Mouse (Mus musculus): ENCODE data around the gene Cd207. TPM values are rescaled to one million over a fixed set of nuclear protein-coding genes. Genes with fewer than 3 reads are reported as not detected.
"Not testable (repeated sequence)": the region's sequence is repeated elsewhere in the genome, so short reads cannot be mapped to it uniquely, and the experiment has no call there.

Cd207 gene
- polyA plus RNA-seq, 1 experiment from 2014 or later, result 0.11 TPM

GRCm38 (mm10) chr6:83692962-83693361 lies 15.3 kb upstream of the Cd207 start:
- no peak for ATAC-seq
- 3% methylated on average over 12 of the region's 12 CpGs for WGBS (ENCODE audit: insufficient replicate concordance)

GRCm38 (mm10) chr6:83690936-83691335 lies 13.3 kb upstream of the Cd207 start:
- no peaks in the 10 kb centered on the region for H3K9me3 ChIP-seq (replicated peaks)
- no peaks in the 10 kb centered on the region for H3K36me3 ChIP-seq
- no peaks in the 10 kb centered on the region for H3K4me1 ChIP-seq
- 38% methylated on average over 2 of the region's 2 CpGs for WGBS (ENCODE audit: insufficient replicate concordance)
- no peak for ATAC-seq
- no peak overlapping the region for H3K9ac ChIP-seq
- no peak overlapping the region for H3K27ac ChIP-seq
- no peak overlapping the region for H3K4me3 ChIP-seq
- H3K4me2 ChIP-seq, result no peak overlapping the region
- H3K27me3 ChIP-seq (replicated peaks), result peaks cover 90% of the 10 kb centered on the region

More at GRCm38 (mm10) chr6:83692962-83693361, 15.3 kb upstream of the Cd207 start:
- Histone ChIP-seq H3K27me3 (replicated peaks) (peaks cover 93% of the 10 kb centered on the region), H3K27ac (no peak overlapping the region), H3K9ac (no peak overlapping the region), H3K4me1 (no peaks in the 10 kb centered on the region), H3K36me3 (no peaks in the 10 kb centered on the region), H3K9me3 (replicated peaks) (no peaks in the 10 kb centered on the region), H3K4me2 (no peak overlapping the region), H3K4me3 (no peak overlapping the region)

- no peak overlapping the region for H3K9ac ChIP-seq
- H3K4me1 ChIP-seq, result no peaks in the 10 kb centered on the region
- H3K9me3 ChIP-seq (replicated peaks), result no peaks in the 10 kb centered on the region
- whole genome bisulfite sequencing (ENCODE audit: insufficient replicate concordance), result 24% methylated on average over 4 of the region's 5 CpGs
- no peak overlapping the region for H3K4me2 ChIP-seq
- no peaks in the 10 kb centered on the region for H3K36me3 ChIP-seq
- H3K27me3 ChIP-seq (replicated peaks), result peaks cover 90% of the 10 kb centered on the region
- no peak for ATAC-seq
- no peak overlapping the region for H3K27ac ChIP-seq
- no peak overlapping the region for H3K4me3 ChIP-seq
These were observed 12.6 kb upstream of the Cd207 start for GRCm38 (mm10) chr6:83690277-83690676.

GRCm38 (mm10) chr6:83689374-83689773 lies 11.7 kb upstream of the Cd207 start:
- H3K9me3 ChIP-seq (replicated peaks), result no peaks in the 10 kb centered on the region
- H3K27me3 ChIP-seq (replicated peaks), result peaks cover 88% of the 10 kb centered on the region
- H3K4me2 ChIP-seq, result no peak overlapping the region
- no peak overlapping the region for H3K27ac ChIP-seq
- WGBS (ENCODE audit: insufficient replicate concordance), result 36% methylated on average over 4 of the region's 4 CpGs
- H3K36me3 ChIP-seq, result no peaks in the 10 kb centered on the region
- H3K4me3 ChIP-seq, result no peak overlapping the region
- H3K9ac ChIP-seq, result no peak overlapping the region
- ATAC-seq, result no peak
- H3K4me1 ChIP-seq, result no peaks in the 10 kb centered on the region

GRCm38 (mm10) chr6:83673395-83673794 lies 4.3 kb downstream of the Cd207 start:
- WGBS (ENCODE audit: insufficient replicate concordance), result 5% methylated on average over 4 of the region's 4 CpGs
- H3K4me3 ChIP-seq, result no peak overlapping the region
- H3K27me3 ChIP-seq (replicated peaks), result peaks cover 15% of the 10 kb centered on the region
- ATAC-seq, result no peak
- H3K4me1 ChIP-seq, result no peaks in the 10 kb centered on the region
- no peak overlapping the region for H3K4me2 ChIP-seq
- H3K9ac ChIP-seq, result no peak overlapping the region
- H3K36me3 ChIP-seq, result no peaks in the 10 kb centered on the region
- H3K9me3 ChIP-seq (replicated peaks), result no peaks in the 10 kb centered on the region
- no peak overlapping the region for H3K27ac ChIP-seq

GRCm38 (mm10) chr6:83665009-83665408 lies 12.6 kb downstream of the Cd207 start:
- Histone ChIP-seq H3K9me3 (replicated peaks) (no peaks in the 10 kb centered on the region), H3K9ac (no peak overlapping the region), H3K36me3 (no peaks in the 10 kb centered on the region), H3K27ac (no peak overlapping the region), H3K4me1 (no peaks in the 10 kb centered on the region), H3K4me3 (no peak overlapping the region), H3K4me2 (no peak overlapping the region), H3K27me3 (replicated peaks) (peaks cover 8% of the 10 kb centered on the region; the same call in 1 of the 2 replicates)
- ATAC-seq, result no peak
- 75% methylated on average over 2 of the region's 2 CpGs for WGBS (ENCODE audit: insufficient replicate concordance)

- H3K4me1 ChIP-seq, result no peaks in the 10 kb centered on the region
- WGBS (ENCODE audit: insufficient replicate concordance), result 66% methylated on average over 4 of the region's 4 CpGs
- H3K27me3 ChIP-seq (replicated peaks), result no peaks in the 10 kb centered on the region
- H3K9ac ChIP-seq, result no peak overlapping the region
- no peak overlapping the region for H3K4me2 ChIP-seq
- H3K9me3 ChIP-seq (replicated peaks), result no peaks in the 10 kb centered on the region
- H3K36me3 ChIP-seq, result no peaks in the 10 kb centered on the region
- no peak for ATAC-seq
- H3K4me3 ChIP-seq, result no peak overlapping the region
- no peak overlapping the region for H3K27ac ChIP-seq
These were observed 16.8 kb downstream of the Cd207 start for GRCm38 (mm10) chr6:83660821-83661220.

GRCm38 (mm10) chr6:83656087-83656486 lies 21.6 kb downstream of the Cd207 start, which contains the start of gene Clec4f:
Clec4f (minus strand) TSS chr6:83656187.
- H3K4me3 ChIP-seq, result no peak within 1 kb of the TSS
- H3K27ac ChIP-seq, result no peak within 1 kb of the TSS
- H3K36me3 ChIP-seq, result no peaks in the 10 kb centered on the region
- H3K4me2 ChIP-seq, result no peak within 1 kb of the TSS
- 80% methylated on average over 2 of the region's 2 CpGs for WGBS (ENCODE audit: insufficient replicate concordance)
- H3K9me3 ChIP-seq (replicated peaks), result no peaks in the 10 kb centered on the region
- H3K4me1 ChIP-seq, result no peaks in the 10 kb centered on the region
- no peak for ATAC-seq
- H3K27me3 ChIP-seq (replicated peaks), result peaks cover 5% of the 10 kb centered on the region; the same call in 1 of the 2 replicates
- H3K9ac ChIP-seq, result no peak within 1 kb of the TSS

GRCm38 (mm10) chr6:83646715-83647114 lies 30.9 kb downstream of the Cd207 start:
- Histone ChIP-seq H3K4me2 (no peak overlapping the region), H3K27ac (no peak overlapping the region), H3K4me3 (no peak overlapping the region), H3K36me3 (no peaks in the 10 kb centered on the region), H3K4me1 (no peaks in the 10 kb centered on the region), H3K27me3 (replicated peaks) (no peaks in the 10 kb centered on the region), H3K9ac (no peak overlapping the region), H3K9me3 (replicated peaks) (no peaks in the 10 kb centered on the region)
- no peak for ATAC-seq
- WGBS (ENCODE audit: insufficient replicate concordance), result 71% methylated on average over 10 of the region's 10 CpGs

- H3K9ac ChIP-seq, result no peak overlapping the region
- no peak overlapping the region for H3K27ac ChIP-seq
- 67% methylated on average over 1 of the region's 1 CpGs for WGBS (ENCODE audit: insufficient replicate concordance)
- H3K4me1 ChIP-seq, result no peaks in the 10 kb centered on the region
- no peaks in the 10 kb centered on the region for H3K9me3 ChIP-seq (replicated peaks)
- ATAC-seq, result no peak
- H3K36me3 ChIP-seq, result no peaks in the 10 kb centered on the region
- no peak overlapping the region for H3K4me3 ChIP-seq
- no peak overlapping the region for H3K4me2 ChIP-seq
- H3K27me3 ChIP-seq (replicated peaks), result peaks cover 12% of the 10 kb centered on the region; the same call in 1 of the 2 replicates
These were observed 42.3 kb downstream of the Cd207 start for GRCm38 (mm10) chr6:83635329-83635728.

- WGBS (ENCODE audit: insufficient replicate concordance), result 16% methylated on average over 4 of the region's 4 CpGs
- not testable (repeated sequence) for H3K36me3 ChIP-seq; H3K4me1 ChIP-seq; H3K9me3 ChIP-seq (replicated peaks); H3K4me2 ChIP-seq; H3K9ac ChIP-seq; H3K27ac ChIP-seq; H3K4me3 ChIP-seq; ATAC-seq
- H3K27me3 ChIP-seq (replicated peaks), result peaks cover 12% of the 10 kb centered on the region; the same call in 1 of the 2 replicates
These were observed 43.0 kb downstream of the Cd207 start for GRCm38 (mm10) chr6:83634631-83635030.

- H3K36me3 ChIP-seq; H3K4me2 ChIP-seq; ATAC-seq; H3K4me1 ChIP-seq; H3K9me3 ChIP-seq (replicated peaks); H3K4me3 ChIP-seq; H3K27ac ChIP-seq; H3K9ac ChIP-seq: not testable (repeated sequence)
- peaks cover 15% of the 10 kb centered on the region; the same call in 1 of the 2 replicates for H3K27me3 ChIP-seq (replicated peaks)
- WGBS (ENCODE audit: insufficient replicate concordance), result 27% methylated on average over 5 of the region's 5 CpGs
These were observed 43.6 kb downstream of the Cd207 start for GRCm38 (mm10) chr6:83634106-83634505.

GRCm38 (mm10) chr6:83631815-83632214 lies 45.8 kb downstream of the Cd207 start:
- H3K4me3 ChIP-seq, result no peak overlapping the region
- no peak overlapping the region for H3K9ac ChIP-seq
- ATAC-seq, result no peak
- 71% methylated on average over 4 of the region's 4 CpGs for WGBS (ENCODE audit: insufficient replicate concordance)
- H3K4me1 ChIP-seq, result no peaks in the 10 kb centered on the region
- H3K9me3 ChIP-seq (replicated peaks), result no peaks in the 10 kb centered on the region
- peaks cover 19% of the 10 kb centered on the region; the same call in 1 of the 2 replicates for H3K27me3 ChIP-seq (replicated peaks)
- no peaks in the 10 kb centered on the region for H3K36me3 ChIP-seq
- H3K27ac ChIP-seq, result no peak overlapping the region
- no peak overlapping the region for H3K4me2 ChIP-seq

Data from liver, embryonic 12.5 days (tissue).